Mouse (Mus musculus): ENCODE measurements at regions not wholly inside any gene's neighbourhood (a gene's known extent, or its start where the extent isn't known, plus 50 kb on each side); places are given as distances from the start of the nearest gene placed in this dataset.

GRCm38 (mm10) chr13:6060229-6060845, 199.1 kb downstream of the Klf6 start:
- DNase-seq: no peak

DNA sequence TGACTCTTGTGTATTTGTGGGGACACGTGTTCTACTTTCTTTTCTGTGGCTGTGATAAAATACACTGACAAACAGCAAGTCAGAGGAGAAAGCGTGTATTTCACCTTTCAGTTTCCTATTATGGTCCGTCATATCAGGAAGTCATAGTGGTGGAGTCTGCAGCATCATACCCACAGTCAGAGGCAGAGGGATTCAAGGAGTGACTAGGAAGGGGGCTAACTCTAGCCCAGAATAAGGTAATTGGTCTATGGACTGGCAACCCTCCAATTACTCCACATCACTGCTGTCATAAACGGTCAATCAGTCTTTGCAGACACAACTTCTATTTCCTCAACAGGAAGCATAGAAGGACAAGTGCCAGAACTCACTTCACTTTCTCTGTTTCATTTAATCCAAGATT, 201.0 kb downstream of the Klf6 start:
- DNase-seq: no peak

DNA sequence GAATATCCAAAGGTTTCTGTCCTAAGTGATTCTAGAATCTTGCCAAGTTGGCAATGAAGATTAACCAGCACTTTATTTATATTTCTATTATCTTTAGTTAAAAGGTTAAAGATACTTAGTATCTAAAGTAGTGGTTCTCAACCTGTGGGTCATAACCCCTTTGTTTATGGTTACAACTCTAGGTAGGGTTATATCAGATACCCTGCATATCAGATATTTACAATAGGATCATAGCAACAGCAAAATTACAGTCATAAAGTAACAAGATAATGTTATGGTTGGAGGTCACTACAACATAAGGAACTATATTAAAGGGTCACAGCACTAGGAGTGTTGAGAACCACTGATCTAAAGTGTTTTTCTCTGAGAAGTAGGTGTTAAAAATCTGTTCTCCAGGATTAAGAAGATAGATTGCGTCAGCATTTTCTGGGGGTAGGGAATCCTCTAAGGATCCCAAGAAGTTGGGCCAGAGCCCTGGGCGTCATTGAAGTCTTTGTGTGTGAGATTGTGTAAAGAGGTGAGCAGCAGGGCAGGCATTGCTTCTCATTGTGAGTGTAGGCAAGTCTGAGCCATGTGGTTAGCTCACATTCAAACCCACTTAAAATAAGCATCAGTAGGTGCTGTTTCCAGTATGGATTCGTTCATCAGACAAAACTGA, 201.6 kb downstream of the Klf6 start:
- DNase-seq: no peak

DNA sequence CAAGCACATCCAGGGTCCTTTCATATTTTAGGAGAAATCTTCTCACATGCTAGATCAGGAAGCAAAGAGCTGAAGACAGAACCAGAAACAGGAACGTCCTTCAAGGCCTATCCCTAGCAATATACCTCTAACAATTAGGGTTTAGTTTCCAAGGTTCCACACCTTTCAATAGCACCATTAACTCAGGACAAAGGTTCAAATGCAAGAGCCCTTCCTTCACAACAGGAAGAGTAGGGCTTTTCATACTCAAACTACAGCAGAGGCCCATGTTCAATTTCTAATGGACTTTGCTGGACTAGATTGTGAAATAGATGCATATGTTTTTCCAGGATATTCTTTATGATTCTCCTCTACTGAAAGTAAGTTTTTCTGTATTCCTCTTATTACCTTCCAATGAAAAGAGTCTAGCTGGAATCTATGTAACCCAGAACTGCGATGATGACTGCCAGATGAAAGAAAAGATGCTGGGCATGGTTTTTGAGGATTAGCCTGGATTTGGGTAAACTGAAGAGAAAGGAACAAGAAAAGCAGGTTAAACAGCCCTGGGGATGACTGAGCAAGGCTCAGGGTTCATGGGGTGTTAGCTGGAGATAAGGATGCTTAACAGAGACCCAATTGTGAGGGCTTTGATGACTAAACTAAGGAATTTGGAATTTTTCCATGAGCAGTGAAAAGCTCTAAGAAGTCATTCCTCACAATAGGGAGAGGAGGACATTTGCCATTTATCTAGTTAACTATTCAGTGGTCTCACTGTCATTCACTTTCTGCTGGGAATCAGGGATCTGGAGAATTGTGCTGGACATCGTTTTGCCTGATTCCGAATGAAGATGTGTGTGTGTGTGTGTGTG, 215.9 kb downstream of the Klf6 start:
- no peak for DNase-seq

GRCm38 (mm10) chr13:6085891-6086290, 224.6 kb downstream of the Klf6 start:
- no peak for DNase-seq

GRCm38 (mm10) chr13:6109018-6109657, 247.9 kb downstream of the Klf6 start:
- DNase-seq: no peak

- no peak for DNase-seq
Observed at GRCm38 (mm10) chr13:6119703-6120102, 258.4 kb downstream of the Klf6 start.

DNA sequence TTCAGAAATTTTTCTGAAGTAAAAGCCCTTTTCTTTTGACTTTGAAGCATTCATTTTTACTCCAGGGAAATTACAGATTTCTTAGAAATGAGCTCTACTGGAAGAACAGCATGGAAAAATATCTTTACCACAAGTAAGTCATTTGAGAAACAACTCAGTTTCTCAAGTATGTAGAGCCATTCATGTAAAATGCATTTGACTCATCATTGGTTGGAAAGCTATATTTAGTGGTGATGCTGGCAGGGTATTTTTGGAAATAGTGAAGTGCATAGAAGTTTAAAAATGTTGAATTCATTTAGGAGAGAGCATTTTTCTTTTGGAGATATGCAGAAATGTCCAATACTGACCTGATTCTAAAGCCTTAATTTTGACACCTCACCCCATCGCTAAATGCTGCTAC, 266.0 kb downstream of the Klf6 start:
- DNase-seq: no peak

- no peak for DNase-seq
Observed at GRCm38 (mm10) chr13:6128903-6129302, 267.6 kb downstream of the Klf6 start.

DNA sequence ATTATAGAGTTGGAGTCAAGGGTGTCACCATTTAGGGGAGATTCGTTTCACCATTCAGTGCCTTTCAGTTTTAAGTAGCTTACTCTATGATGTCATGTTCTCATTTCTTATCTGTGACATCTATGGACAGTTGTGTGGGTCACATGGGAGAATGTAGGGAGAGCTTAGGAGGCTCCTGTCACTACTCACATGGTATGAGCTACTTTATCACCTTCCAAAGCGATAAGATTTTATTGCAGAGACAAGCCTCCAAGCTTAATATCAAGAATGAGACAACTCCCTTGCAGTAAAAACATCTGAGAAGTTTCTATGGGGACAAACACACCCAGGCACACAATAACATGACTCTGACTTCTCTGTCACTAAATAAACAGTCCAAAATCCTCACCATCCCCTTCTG, 270.1 kb downstream of the Klf6 start:
- no peak for DNase-seq

DNA sequence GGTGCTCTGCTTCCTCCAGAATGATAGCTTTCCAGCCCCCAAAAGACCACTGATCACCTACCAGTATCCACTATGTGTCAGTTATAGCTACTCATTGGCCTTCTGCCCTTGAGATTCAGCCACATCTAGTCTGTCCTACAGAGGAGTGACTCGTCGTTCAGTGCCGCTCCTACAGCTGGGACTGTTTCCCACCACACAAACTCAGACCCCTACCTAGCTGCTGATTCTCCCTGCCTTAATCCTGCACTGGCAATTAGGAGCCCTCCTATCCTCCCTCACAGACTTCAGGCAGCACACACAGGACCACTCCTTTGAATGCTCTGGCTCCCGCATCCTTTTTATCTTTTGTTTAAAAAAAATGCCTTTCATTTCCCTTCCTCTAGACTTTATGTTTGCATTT, 275.9 kb downstream of the Klf6 start:
- DNase-seq: no peak

DNA sequence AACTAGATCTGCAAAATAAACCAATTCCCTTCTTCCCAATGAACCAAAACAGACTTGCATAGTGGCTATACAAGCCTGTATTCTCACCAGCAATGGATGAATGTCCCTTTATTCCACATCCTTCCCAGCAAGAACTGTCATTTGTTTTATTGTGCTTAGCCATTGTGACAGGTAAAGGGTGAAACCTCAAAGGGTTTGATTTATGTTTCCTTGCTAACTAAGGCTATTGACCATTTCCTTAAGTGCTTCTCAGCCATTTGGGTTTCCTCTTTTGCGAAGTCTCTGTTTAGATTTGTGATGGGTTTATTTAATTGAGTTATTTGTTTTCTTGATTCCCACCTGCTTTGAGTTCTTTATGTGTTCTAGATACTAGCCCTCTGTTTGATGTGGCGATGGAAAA, 281.5 kb downstream of the Klf6 start:
- no peak for DNase-seq

DNA sequence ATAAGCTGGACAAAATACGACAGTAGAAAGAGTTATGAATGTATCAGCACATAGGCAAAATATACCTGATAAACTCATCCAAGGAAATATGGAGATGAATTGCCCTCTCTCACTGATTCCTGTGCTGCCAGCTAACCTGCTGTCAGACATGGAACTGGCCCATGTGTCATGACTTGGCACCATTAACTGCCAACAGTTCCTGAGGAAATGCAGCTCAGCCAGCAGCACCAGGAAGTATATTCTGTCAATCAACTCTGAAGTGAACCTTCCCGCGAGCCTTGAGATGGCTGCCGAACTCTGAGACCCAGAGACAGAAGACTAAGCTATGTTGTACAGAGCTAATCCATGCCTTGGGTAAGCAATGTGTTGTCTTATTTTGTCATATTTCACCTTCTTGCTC, 292.4 kb downstream of the Klf6 start:
- no peak for DNase-seq

DNA sequence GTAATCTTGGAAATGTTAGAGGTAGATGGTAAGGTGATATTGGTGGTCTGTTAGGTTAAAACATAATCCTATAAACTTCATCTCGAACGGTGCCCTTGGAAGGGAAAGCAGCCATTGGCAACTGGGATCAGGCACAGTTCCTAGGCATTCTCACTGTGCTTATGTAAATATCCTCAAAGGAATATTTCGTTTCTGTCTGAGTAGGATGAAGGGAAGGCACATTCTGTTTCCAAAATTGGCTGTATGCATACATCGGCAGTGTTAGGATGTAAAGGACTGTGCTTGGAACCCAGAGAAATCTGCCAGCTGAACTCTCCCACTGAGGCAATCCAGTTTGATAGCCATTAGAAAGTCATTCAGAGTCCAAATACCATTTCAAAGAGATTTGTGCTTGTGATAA, 294.9 kb downstream of the Klf6 start:
- DNase-seq: no peak

- DNase-seq: no peak
Observed at GRCm38 (mm10) chr13:6157029-6157428, 295.7 kb downstream of the Klf6 start.

- no peak for DNase-seq
Observed at GRCm38 (mm10) chr13:6157946-6158345, 296.7 kb downstream of the Klf6 start.

DNA sequence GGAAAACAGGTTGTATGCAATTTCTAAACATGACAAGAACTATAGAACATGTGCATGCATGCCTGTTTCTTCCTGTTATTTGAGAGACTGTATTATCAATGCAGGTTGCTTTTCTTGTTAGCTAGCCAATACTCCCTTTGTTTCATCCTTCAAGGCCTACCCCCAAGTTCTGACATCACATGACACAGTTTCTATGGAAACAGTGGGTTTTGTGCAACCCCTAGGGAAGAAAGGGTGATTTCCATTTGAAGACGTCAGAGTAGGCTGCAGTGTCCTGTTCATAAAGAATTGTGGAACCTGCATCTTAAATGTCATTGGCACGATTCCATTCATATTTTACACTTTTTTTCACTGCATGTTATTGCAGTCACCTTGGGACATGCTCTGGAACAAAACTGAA, 298.1 kb downstream of the Klf6 start:
- no peak for DNase-seq

DNA sequence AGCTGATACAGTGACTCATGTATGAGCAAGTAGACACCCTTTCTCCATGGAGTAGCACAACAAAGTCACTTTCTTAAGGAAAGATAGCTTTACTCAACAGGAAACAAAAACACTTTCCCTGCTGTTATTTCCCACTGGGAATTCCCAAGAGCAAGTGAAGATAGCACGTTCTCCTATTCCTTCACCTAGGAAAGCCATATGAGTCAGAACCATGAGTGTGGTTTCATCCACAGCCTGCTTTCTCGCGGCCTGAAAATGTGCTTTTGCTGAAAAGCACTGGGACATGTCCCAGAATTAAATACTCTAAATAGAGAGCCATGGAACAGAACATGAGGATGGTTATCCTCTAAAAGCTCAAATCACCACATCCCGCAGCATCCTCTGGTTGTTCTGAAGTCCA, 304.6 kb downstream of the Klf6 start:
- no peak for DNase-seq

- DNase-seq: no peak
Observed at GRCm38 (mm10) chr13:6167055-6167761, 305.9 kb downstream of the Klf6 start.

GRCm38 (mm10) chr13:6173095-6173494, 311.8 kb downstream of the Klf6 start:
- no peak for DNase-seq

DNA sequence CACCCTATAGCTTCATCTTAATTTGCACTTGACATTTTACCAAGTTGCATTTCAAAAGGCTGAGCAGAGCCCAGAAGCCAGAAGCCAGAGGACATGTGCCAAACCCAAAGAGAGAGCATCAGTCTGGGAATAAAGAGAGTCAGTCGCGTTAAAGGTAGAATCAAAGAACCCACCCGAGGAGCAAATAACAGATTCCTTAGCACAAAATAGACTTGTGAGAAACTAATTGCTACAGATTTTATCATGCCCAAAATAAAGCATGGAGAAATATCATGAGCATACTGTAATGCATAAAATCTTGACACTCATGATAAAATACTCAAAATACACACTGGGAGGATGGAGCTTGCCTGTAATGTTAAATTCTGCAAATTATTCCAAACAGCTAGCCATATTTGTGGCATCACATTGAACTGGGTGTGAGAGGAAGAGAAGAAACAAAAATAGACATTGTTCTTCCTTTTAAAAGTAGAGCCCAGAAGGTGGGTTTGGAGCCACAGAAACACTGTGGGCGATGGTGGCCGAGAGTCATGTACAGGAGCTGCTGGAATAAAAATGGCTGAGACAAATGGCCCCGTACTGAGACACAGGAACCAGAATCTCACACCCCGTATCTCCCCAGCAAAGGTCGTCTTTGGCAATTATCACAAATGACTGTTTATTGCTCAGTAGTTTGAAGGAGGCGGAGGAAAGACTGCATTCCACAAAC, 317.2 kb downstream of the Klf6 start:
- DNase-seq: no peak

DNA sequence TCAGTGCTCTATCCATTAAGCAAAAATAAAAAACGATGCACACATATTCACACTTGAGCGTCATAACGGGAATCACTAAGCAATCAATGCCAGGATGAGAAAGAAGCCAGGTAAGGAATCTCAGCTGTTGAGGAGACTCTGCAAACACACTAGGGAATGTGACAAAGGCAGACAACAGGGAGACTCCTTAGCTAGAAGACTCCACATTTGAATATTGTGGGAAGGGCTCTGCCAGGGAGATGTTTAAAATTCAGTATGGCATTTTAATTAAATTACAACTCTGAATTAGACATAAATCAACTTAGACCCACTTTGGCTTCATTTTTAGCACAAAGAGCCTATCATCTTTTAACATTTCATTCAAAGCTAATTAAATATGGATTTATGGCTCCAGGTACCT, 327.9 kb downstream of the Klf6 start:
- DNase-seq: no peak

Data from cerebellum, adult 18-20 months (tissue).